Mouse (Mus musculus) hindbrain, embryonic 11.5 days (tissue): Measurements from ENCODE around the gene Kbtbd12. TPM values are rescaled to one million over a fixed set of nuclear protein-coding genes. Genes with fewer than 3 reads are reported as not detected.

Experiments
- ATAC-seq: fragments of 200-750 bp; cut with Nextera tagmentation; 2 replicates; pipeline ENCODE4 v1.8.0; 2017; ENCODE audit warnings: mild to moderate bottlenecking, moderate TSS enrichment, moderate library complexity; ENCODE audit not compliant: low FRiP score
- DNase-seq: peaks from one replicate; pipeline ENCODE4 v3.0.0-alpha.2; 2015; ENCODE audit warnings: low spot score
- H3K27ac ChIP-seq: fragments of 300-500 bp; sonication (generic); 2 replicates; pipeline ENCODE4 v1.5.1; 2014; ENCODE audit warnings: mild to moderate bottlenecking, low read depth, low read length
- H3K27me3 ChIP-seq: fragments of 300-500 bp; sonication (generic); 2 replicates; pipeline ENCODE4 v1.6.1; 2014; ENCODE audit warnings: mild to moderate bottlenecking, low read length, moderate library complexity, mixed read lengths; ENCODE audit not compliant: control insufficient read depth, insufficient read depth
- H3K36me3 ChIP-seq: fragments of 300-500 bp; sonication (generic); 2 replicates; pipeline ENCODE4 v1.6.1; 2014; ENCODE audit warnings: mild to moderate bottlenecking, low read length, moderate library complexity, mixed read lengths; ENCODE audit not compliant: control insufficient read depth, insufficient read depth
- H3K4me1 ChIP-seq: fragments of 300-500 bp; sonication (generic); replicated peaks from 2 replicates; pipeline ENCODE4 v1.6.1; 2014; ENCODE audit warnings: low read length, mixed read lengths; ENCODE audit not compliant: control insufficient read depth, insufficient read depth
- H3K4me2 ChIP-seq: fragments of 300-500 bp; sonication (generic); replicated peaks from 2 replicates; pipeline ENCODE4 v1.6.1; 2014; ENCODE audit warnings: mild to moderate bottlenecking, low read depth, low read length
- H3K4me3 ChIP-seq: fragments of 300-500 bp; sonication (generic); 2 replicates; pipeline ENCODE4 v1.5.1; 2014; ENCODE audit warnings: low read depth, low read length
- H3K9ac ChIP-seq: fragments of 300-500 bp; sonication (generic); 2 replicates; pipeline ENCODE4 v1.6.1; 2014; ENCODE audit warnings: low read depth, low read length
- H3K9me3 ChIP-seq: fragments of 300-500 bp; sonication (generic); 2 replicates; pipeline ENCODE4 v1.6.1; 2016; ENCODE audit warnings: low read length; ENCODE audit not compliant: control insufficient read depth
- WGBS: fragments of 180-500 bp; shearing (Covaris S2); extraction: QIAGEN DNeasy Blood & Tissue Kit; methylation state at CpG from one replicate; pipeline ENCODE4 v1.1.7; 2014; 5-methylcytosine and 5-hydroxymethylcytosine counted together
- polyA plus RNA-seq: library from polyadenylated mRNA; unstranded; fragments of >200 nt; fragmentation: Nextera tagmentation; extraction: Ambion mirVana; gene quantifications from 2 replicates; pipeline ENCODE4 v1.2.1, GENCODE M21; 2014

Kbtbd12 gene
- polyA plus RNA-seq, 1 experiment from 2014 or later = not detected

DNA sequence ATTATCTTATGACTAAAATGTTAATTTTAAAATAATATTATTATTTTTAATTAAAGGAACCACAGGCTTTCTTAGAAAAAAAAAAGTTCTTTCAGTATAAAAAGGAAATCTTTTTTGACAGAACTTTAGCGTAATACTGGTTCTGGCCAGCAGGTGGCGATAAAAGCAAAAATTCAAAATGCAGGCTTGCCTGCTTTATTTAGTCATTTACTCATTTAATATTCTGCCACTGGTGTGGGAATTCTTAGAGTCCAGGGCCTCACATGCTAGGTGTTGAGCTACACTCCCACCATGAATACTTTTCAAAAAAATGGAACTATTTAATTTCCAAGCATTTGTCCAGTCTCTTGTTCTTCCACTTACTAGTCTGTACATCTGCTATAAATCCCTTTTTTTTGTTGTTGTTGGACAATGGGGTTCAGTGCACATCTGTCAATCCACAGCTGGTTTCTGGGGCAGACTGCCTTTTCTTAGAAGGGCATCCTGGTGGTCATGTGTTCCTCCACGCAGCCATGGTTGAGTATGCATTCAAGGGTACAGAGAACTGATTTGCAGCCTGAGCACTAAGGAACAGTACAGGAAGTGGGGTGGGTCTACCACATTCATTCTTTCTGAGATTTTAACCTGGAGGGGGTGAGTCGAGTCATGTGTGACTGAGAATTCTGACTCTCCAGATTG, 88.5 kb downstream of the Kbtbd12 start:
- no peak overlapping the region for H3K4me2 ChIP-seq
- H3K4me3 ChIP-seq = no peak overlapping the region
- no peaks in the 10 kb centered on the region for H3K4me1 ChIP-seq
- 33% methylated on average over 4 of the region's 4 CpGs for WGBS
- ATAC-seq = no peak
- no peak overlapping the region for H3K27ac ChIP-seq
- no peak overlapping the region for H3K9ac ChIP-seq
- no peaks in the 10 kb centered on the region for H3K9me3 ChIP-seq
- no peaks in the 10 kb centered on the region for H3K36me3 ChIP-seq
- peak; percentile 83 for DNase-seq
- H3K27me3 ChIP-seq = peaks cover 4% of the 10 kb centered on the region; the same call in 1 of the 2 replicates

GRCm38 (mm10) chr6:88548405-88549049, 89.2 kb downstream of the Kbtbd12 start:
- DNase-seq = no peak
- WGBS = 82% methylated on average over 10 of the region's 10 CpGs
- H3K9ac ChIP-seq = no peak overlapping the region
- no peak overlapping the region for H3K4me3 ChIP-seq
- no peak overlapping the region for H3K27ac ChIP-seq
- no peaks in the 10 kb centered on the region for H3K4me1 ChIP-seq
- H3K36me3 ChIP-seq = no peaks in the 10 kb centered on the region
- H3K27me3 ChIP-seq = peaks cover 4% of the 10 kb centered on the region; the same call in 1 of the 2 replicates
- H3K4me2 ChIP-seq = no peak overlapping the region
- H3K9me3 ChIP-seq = no peaks in the 10 kb centered on the region
- ATAC-seq = no peak

- no peaks in the 10 kb centered on the region for H3K36me3 ChIP-seq
- peak overlapping the region; percentile 21; the same call in 1 of the 2 replicates for H3K9ac ChIP-seq
- peak overlapping the region; percentile 37 for H3K27ac ChIP-seq
- H3K4me1 ChIP-seq = no peaks in the 10 kb centered on the region
- H3K4me2 ChIP-seq = peak overlapping the region; percentile 1; the same call in 1 of the 2 replicates
- 18% methylated on average over 10 of the region's 10 CpGs for WGBS
- H3K9me3 ChIP-seq = no peaks in the 10 kb centered on the region
- no peak overlapping the region for H3K4me3 ChIP-seq
- H3K27me3 ChIP-seq = peaks cover 4% of the 10 kb centered on the region; the same call in 1 of the 2 replicates
- DNase-seq (no peak), ATAC-seq (no peak)
Measured at GRCm38 (mm10) chr6:88545397-88545790, 92.4 kb downstream of the Kbtbd12 start.

- Histone ChIP-seq H3K36me3 (no peaks in the 10 kb centered on the region), H3K4me2 (peak overlapping the region; percentile 1; the same call in 1 of the 2 replicates), H3K4me1 (no peaks in the 10 kb centered on the region), H3K27ac (peak overlapping the region; percentile 37), H3K4me3 (no peak overlapping the region), H3K9me3 (no peaks in the 10 kb centered on the region), H3K27me3 (peaks cover 4% of the 10 kb centered on the region; the same call in 1 of the 2 replicates), H3K9ac (peak overlapping the region; percentile 21; the same call in 1 of the 2 replicates)
- WGBS = 32% methylated on average over 11 of the region's 11 CpGs
- ATAC-seq (peak; percentile 64), DNase-seq (peak; percentile 44)
Measured at GRCm38 (mm10) chr6:88544644-88545396, 92.9 kb downstream of the Kbtbd12 start.

DNA sequence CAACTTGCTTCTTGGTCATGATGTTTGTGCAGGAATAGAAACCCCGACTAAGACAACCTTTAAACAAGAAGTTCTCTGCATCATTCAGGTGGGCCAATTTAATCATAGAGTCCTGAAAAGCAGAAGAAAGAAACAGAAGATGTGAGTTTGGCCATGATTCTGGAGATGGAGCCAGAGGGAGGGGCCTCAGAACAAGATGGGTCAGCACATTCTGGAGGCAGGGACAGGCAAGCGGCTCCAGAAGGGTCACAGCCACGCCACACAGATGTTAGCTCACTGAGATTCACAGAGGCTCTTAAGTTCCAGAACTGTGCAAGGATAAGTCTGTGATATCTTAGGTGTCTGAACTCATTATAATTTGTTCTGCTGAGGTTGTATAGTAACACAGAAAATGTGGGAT, 93.5 kb downstream of the Kbtbd12 start:
- ATAC-seq = no peak
- DNase-seq = no peak
- Histone ChIP-seq H3K27me3 (peaks cover 4% of the 10 kb centered on the region; the same call in 1 of the 2 replicates), H3K4me3 (no peak overlapping the region), H3K4me2 (no peak overlapping the region), H3K36me3 (no peaks in the 10 kb centered on the region), H3K9me3 (no peaks in the 10 kb centered on the region), H3K4me1 (no peaks in the 10 kb centered on the region), H3K27ac (no peak overlapping the region), H3K9ac (no peak overlapping the region)
- WGBS = 76% methylated on average over 3 of the region's 3 CpGs

DNA sequence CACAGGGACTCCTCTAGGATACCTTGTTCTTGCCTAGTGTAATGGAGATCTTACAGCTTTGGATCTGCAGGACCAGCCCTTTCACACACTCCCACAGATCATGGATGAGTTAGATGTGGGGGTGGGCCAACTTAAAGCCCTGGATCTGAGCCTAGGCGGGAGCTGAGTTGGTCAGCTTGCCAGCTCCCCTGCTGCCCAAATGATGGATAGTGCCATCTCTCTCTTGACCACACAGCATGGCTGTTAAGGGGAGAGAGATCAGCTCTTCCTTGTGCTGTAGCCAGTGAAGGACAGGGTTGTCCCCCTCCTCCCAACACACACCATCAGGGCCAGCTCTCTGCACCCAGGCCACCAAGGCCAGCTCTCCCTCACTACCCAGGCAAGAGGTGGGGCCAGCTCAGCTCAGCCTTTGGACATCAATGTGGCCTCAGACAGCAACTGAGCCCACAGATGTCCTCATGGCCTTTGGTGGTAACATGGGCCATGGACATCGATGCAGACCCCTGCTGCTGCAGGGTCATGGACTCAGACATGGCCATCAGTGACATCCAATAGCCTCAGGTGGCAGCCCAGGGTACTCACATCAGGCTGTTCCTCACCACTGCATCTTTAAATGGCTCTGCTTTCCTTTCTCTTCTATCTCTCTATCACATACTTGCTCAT, 97.5 kb downstream of the Kbtbd12 start:
- no peak overlapping the region for H3K27ac ChIP-seq
- no peak overlapping the region for H3K4me3 ChIP-seq
- H3K9me3 ChIP-seq = no peaks in the 10 kb centered on the region
- no peaks in the 10 kb centered on the region for H3K36me3 ChIP-seq
- no peak for ATAC-seq
- H3K9ac ChIP-seq = no peak overlapping the region
- no peak overlapping the region for H3K4me2 ChIP-seq
- H3K4me1 ChIP-seq = no peaks in the 10 kb centered on the region
- DNase-seq = no peak
- no peaks in the 10 kb centered on the region for H3K27me3 ChIP-seq
- 53% methylated on average over 2 of the region's 2 CpGs for WGBS

DNA sequence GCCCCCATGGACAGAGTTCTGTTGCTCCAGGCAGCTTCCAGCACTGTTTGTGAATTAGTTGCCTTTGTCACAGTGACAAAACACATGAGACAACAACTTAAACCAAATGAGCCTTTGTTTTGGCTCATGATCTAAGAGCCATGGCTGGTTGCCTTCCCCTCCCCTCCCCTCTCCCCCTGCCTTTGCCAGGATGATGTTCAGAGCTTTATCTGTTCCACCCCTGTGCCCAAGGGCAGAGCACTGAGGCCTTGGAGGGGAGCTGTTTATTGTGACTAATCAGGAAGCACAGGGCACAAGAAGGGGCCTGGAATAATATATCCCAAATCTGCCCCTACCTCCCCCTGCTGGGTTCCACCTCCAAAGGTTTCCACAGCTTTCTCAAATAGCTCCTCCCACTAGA, 107.4 kb downstream of the Kbtbd12 start:
- DNase-seq = no peak

GRCm38 (mm10) chr6:88524056-88524455, 113.7 kb downstream of the Kbtbd12 start:
- H3K4me1 ChIP-seq = 0 out of 2 replicates have a peak, but pooled peaks cover 2% of the 10 kb centered on the region
- no peak overlapping the region for H3K9ac ChIP-seq
- no peaks in the 10 kb centered on the region for H3K27me3 ChIP-seq
- no peaks in the 10 kb centered on the region for H3K9me3 ChIP-seq
- H3K27ac ChIP-seq = no peak overlapping the region
- ATAC-seq (no peak), DNase-seq (no peak)
- no peak overlapping the region for H3K4me3 ChIP-seq
- H3K36me3 ChIP-seq = no peaks in the 10 kb centered on the region
- H3K4me2 ChIP-seq = no peak overlapping the region
- WGBS = 93% methylated on average over 4 of the region's 4 CpGs

More for the DNA sequence above, 107.4 kb downstream of the Kbtbd12 start:
- Histone ChIP-seq H3K9ac (no peak overlapping the region), H3K4me1 (no peaks in the 10 kb centered on the region), H3K27ac (no peak overlapping the region), H3K9me3 (no peaks in the 10 kb centered on the region), H3K27me3 (no peaks in the 10 kb centered on the region), H3K36me3 (no peaks in the 10 kb centered on the region), H3K4me2 (no peak overlapping the region), H3K4me3 (no peak overlapping the region)
- ATAC-seq = no peak
